8 mouse cellular contexts compared by ENCODE assay signal in genomic region chr11:121475699-121476415, GRCm38 (mm10). TPM values are rescaled to one million over a fixed set of nuclear protein-coding genes. Genes with fewer than 3 reads are reported as not detected.
DNase-seq lines count a peak whose midpoint lies in the region; ATAC-seq and TF ChIP-seq lines count a peak whose summit lies in the region.

No protein-coding gene starts in this region.

- no peak overlapping the region for H3K4me2 ChIP-seq in midbrain, embryonic 11.5 days
- H3K4me2 ChIP-seq in midbrain, embryonic 16.5 days (ENCODE audit: low read length), result no peak overlapping the region
- H3K4me2 ChIP-seq in limb, embryonic 13.5 days (replicated peaks), result no peak overlapping the region

- no peaks in the 10 kb centered on the region for H3K36me3 ChIP-seq in midbrain, embryonic 11.5 days (ENCODE audit: control insufficient read depth, insufficient read depth, low read length)
- peaks cover 12% of the 10 kb centered on the region; the same call in 1 of the 2 replicates for H3K36me3 ChIP-seq in midbrain, embryonic 16.5 days (ENCODE audit: control insufficient read depth, insufficient read depth, low read length)
- no peaks in the 10 kb centered on the region for H3K36me3 ChIP-seq in kidney, adult 2 months (ENCODE audit: control insufficient read depth, insufficient read depth, low read length)
- H3K36me3 ChIP-seq in limb, embryonic 13.5 days, result peaks cover 38% of the 10 kb centered on the region

- no peak for ATAC-seq in midbrain, embryonic 11.5 days (ENCODE audit: low FRiP score)
- no peak for ATAC-seq in midbrain, embryonic 16.5 days
- ATAC-seq in limb, embryonic 13.5 days (ENCODE audit: low FRiP score, low read depth), result no peak
- ATAC-seq in neutrophil, adult 5-6 weeks (ENCODE audit: extremely low read depth, insufficient number of reproducible peaks, low FRiP score, poor library complexity, severe bottlenecking), result peak; percentile 88

- H3K9me3 ChIP-seq in midbrain, embryonic 11.5 days (ENCODE audit: control insufficient read depth, low read length), result no peaks in the 10 kb centered on the region
- no peaks in the 10 kb centered on the region for H3K9me3 ChIP-seq in midbrain, embryonic 16.5 days (replicated peaks; ENCODE audit: control insufficient read depth, low read length, poor library complexity, severe bottlenecking)
- H3K9me3 ChIP-seq in limb, embryonic 13.5 days, result no peaks in the 10 kb centered on the region

- no peak for TF ChIP-seq POLR2A in kidney, adult 2 months (IDR thresholded peaks at IDR 0.05; ENCODE audit: low read depth, low read length)

- peak; percentile 95 for TF ChIP-seq CTCF in kidney, adult 2 months (conservative IDR thresholded peaks at IDR 0.05; ENCODE audit: insufficient read depth, insufficient read length, low read depth, low read length)

- no peak overlapping the region for H3K9ac ChIP-seq in midbrain, embryonic 11.5 days (ENCODE audit: low read length)
- H3K9ac ChIP-seq in midbrain, embryonic 16.5 days (ENCODE audit: low read depth, low read length), result no peak overlapping the region
- H3K9ac ChIP-seq in limb, embryonic 13.5 days, result 0 out of 2 replicates have a peak overlapping the region, but pooled peaks have one; percentile 15

- H3K4me1 ChIP-seq in midbrain, embryonic 11.5 days (ENCODE audit: control insufficient read depth, insufficient read depth, low read length), result peaks cover 2% of the 10 kb centered on the region; the same call in 1 of the 2 replicates
- H3K4me1 ChIP-seq in midbrain, embryonic 16.5 days (ENCODE audit: control insufficient read depth, insufficient read depth, low read length), result no peaks in the 10 kb centered on the region
- H3K4me1 ChIP-seq in kidney, adult 2 months (ENCODE audit: control insufficient read depth, insufficient read depth, low read length), result peaks cover 11% of the 10 kb centered on the region; the same call in 1 of the 2 replicates
- no peaks in the 10 kb centered on the region for H3K4me1 ChIP-seq in limb, embryonic 13.5 days

- 38% methylated on average over 9 of the region's 9 CpGs for WGBS in midbrain, embryonic 11.5 days
- 34% methylated on average over 9 of the region's 9 CpGs for WGBS in midbrain, embryonic 16.5 days
- 15% methylated on average over 9 of the region's 9 CpGs for WGBS in kidney, adult 2 months
- WGBS in limb, embryonic 13.5 days, result 37% methylated on average over 9 of the region's 9 CpGs

- no peak overlapping the region for H3K4me3 ChIP-seq in midbrain, embryonic 11.5 days (ENCODE audit: low read depth, low read length)
- H3K4me3 ChIP-seq in midbrain, embryonic 16.5 days (ENCODE audit: low read depth, low read length), result no peak overlapping the region
- no peak overlapping the region for H3K4me3 ChIP-seq in kidney, adult 2 months (ENCODE audit: insufficient read depth, low read depth, low read length)
- H3K4me3 ChIP-seq in limb, embryonic 13.5 days, result no peak overlapping the region

- H3K27ac ChIP-seq in midbrain, embryonic 11.5 days (ENCODE audit: low read depth, low read length), result no peak overlapping the region
- H3K27ac ChIP-seq in midbrain, embryonic 16.5 days (ENCODE audit: low read length), result no peak overlapping the region
- H3K27ac ChIP-seq in kidney, adult 2 months (ENCODE audit: insufficient read depth, low read depth, low read length), result no peak overlapping the region
- no peak overlapping the region for H3K27ac ChIP-seq in limb, embryonic 13.5 days

- no peaks in the 10 kb centered on the region for H3K27me3 ChIP-seq in midbrain, embryonic 11.5 days (ENCODE audit: control insufficient read depth, insufficient read depth, low read length)
- H3K27me3 ChIP-seq in midbrain, embryonic 16.5 days (ENCODE audit: control insufficient read depth, insufficient read depth, low read depth, low read length), result no peaks in the 10 kb centered on the region
- H3K27me3 ChIP-seq in kidney, adult 2 months (replicated peaks; ENCODE audit: control insufficient read depth, insufficient read depth, low read length), result no peaks in the 10 kb centered on the region
- H3K27me3 ChIP-seq in limb, embryonic 13.5 days, result no peaks in the 10 kb centered on the region

- peak; percentile 96 for DNase-seq in midbrain, embryonic 11.5 days (ENCODE audit: low spot score, missing footprints)
- peak; percentile 65 to 78 for DNase-seq in cerebellum, adult 18-20 months
- peak; percentile 17 to 83 for DNase-seq in frontal cortex, adult 2 months (ENCODE audit: extremely low spot score in 1 of 2, low spot score in 1 of 2)
- peak; percentile 77 for DNase-seq in kidney, adult 2 months
- DNase-seq in thymus, adult 18-20 months, result peak; percentile 21 to 31

RNA-seq across cellular contexts. Expression of gene Tbcd, which starts 24.1 kb away (rescaled TPM):
- 33.6 and 36.9 TPM in 2 replicates for polyA plus RNA-seq in midbrain, embryonic 11.5 days (2014; fragmentation: Nextera tagmentation; extraction: Ambion mirVana)
- 60.6 and 62.5 TPM in 2 replicates for polyA plus RNA-seq in midbrain, embryonic 16.5 days (2015; fragmentation: Nextera tagmentation; extraction: Ambion mirVana)
- polyA plus RNA-seq in frontal cortex, adult 2 months (2012; rRNA removed), result 53.0 and 59.9 TPM in 2 replicates
- 58.9 and 70.1 TPM in 2 replicates for polyA plus RNA-seq in kidney, adult 2 months (2012; rRNA removed)
- polyA plus RNA-seq in limb, embryonic 13.5 days (2015; fragmentation: Nextera tagmentation; extraction: Ambion mirVana), result 42.3 TPM in 2 replicates
- 16.0 and 17.6 TPM in 2 replicates for total RNA-seq in neutrophil, adult 5-6 weeks (2017)

RNA-seq across cellular contexts. Expression of gene Fn3k, which starts 41.1 kb away (rescaled TPM):
- polyA plus RNA-seq in midbrain, embryonic 11.5 days (2014; fragmentation: Nextera tagmentation; extraction: Ambion mirVana), result 1.7 and 1.8 TPM in 2 replicates
- polyA plus RNA-seq in midbrain, embryonic 16.5 days (2015; fragmentation: Nextera tagmentation; extraction: Ambion mirVana), result 4.3 and 6.0 TPM in 2 replicates
- polyA plus RNA-seq in frontal cortex, adult 2 months (2012; rRNA removed), result 42.5 and 44.7 TPM in 2 replicates
- 30.6 and 33.7 TPM in 2 replicates for polyA plus RNA-seq in kidney, adult 2 months (2012; rRNA removed)
- polyA plus RNA-seq in limb, embryonic 13.5 days (2015; fragmentation: Nextera tagmentation; extraction: Ambion mirVana), result 0.47 and 0.91 TPM in 2 replicates
- 0.25 TPM in 1 of 2 replicates, not detected in the other for total RNA-seq in neutrophil, adult 5-6 weeks (2017)

RNA-seq across cellular contexts. Expression of gene Zfp750, which starts 43.3 kb away (rescaled TPM):
- polyA plus RNA-seq in midbrain, embryonic 11.5 days (2014; fragmentation: Nextera tagmentation; extraction: Ambion mirVana), result 0.17 and 0.20 TPM in 2 replicates
- polyA plus RNA-seq in midbrain, embryonic 16.5 days (2015; fragmentation: Nextera tagmentation; extraction: Ambion mirVana), result 0.53 and 0.57 TPM in 2 replicates
- polyA plus RNA-seq in frontal cortex, adult 2 months (2012; rRNA removed), result 0.08 and 0.15 TPM in 2 replicates
- polyA plus RNA-seq in kidney, adult 2 months (2012; rRNA removed), result 3.0 and 3.3 TPM in 2 replicates
- 4.2 and 5.4 TPM in 2 replicates for polyA plus RNA-seq in limb, embryonic 13.5 days (2015; fragmentation: Nextera tagmentation; extraction: Ambion mirVana)
- not detected in 2 replicates for total RNA-seq in neutrophil, adult 5-6 weeks (2017)

RNA-seq across cellular contexts. Expression of gene Fn3krp, which starts 54.7 kb away (rescaled TPM):
- polyA plus RNA-seq in midbrain, embryonic 11.5 days (2014; fragmentation: Nextera tagmentation; extraction: Ambion mirVana), result 8.6 and 10.6 TPM in 2 replicates
- polyA plus RNA-seq in midbrain, embryonic 16.5 days (2015; fragmentation: Nextera tagmentation; extraction: Ambion mirVana), result 8.2 and 12.4 TPM in 2 replicates
- 33.7 TPM in 2 replicates for polyA plus RNA-seq in frontal cortex, adult 2 months (2012; rRNA removed)
- 14.9 and 19.6 TPM in 2 replicates for polyA plus RNA-seq in kidney, adult 2 months (2012; rRNA removed)
- polyA plus RNA-seq in limb, embryonic 13.5 days (2015; fragmentation: Nextera tagmentation; extraction: Ambion mirVana), result 11.0 and 11.8 TPM in 2 replicates
- 4.9 and 5.7 TPM in 2 replicates for total RNA-seq in neutrophil, adult 5-6 weeks (2017)

Comparison
In these comparisons a context has a peak if more than half of its experiments do, and no peak if none do; other contexts are left out.
1. DNase-seq: peak in every context shown above with its lines; median percentile 96 in midbrain, embryonic 11.5 days; 77 in kidney, adult 2 months; 72 in cerebellum, adult 18-20 months; 50 in frontal cortex, adult 2 months; 26 in thymus, adult 18-20 months.